In genomic region chr1:60008743-60009142, GRCm38 (mm10) we compare ENCODE assay signal across 24 mouse cellular contexts. TPM values are rescaled to one million over a fixed set of nuclear protein-coding genes. Genes with fewer than 3 reads are reported as not detected.
DNase-seq lines count a peak whose midpoint lies in the region; TF ChIP-seq lines count a peak whose summit lies in the region.
"Had no signal": no experiment of that assay in that cellular context is flagged by ENCODE, and none has a peak within 500 bp of the region (broad histone marks: within the 10 kb centered on the region; RNA-seq: fewer than 3 reads in every experiment).

No protein-coding gene starts in this region.

- no peak overlapping the region for H3K27ac ChIP-seq in layer of hippocampus, adult 2 months
- H3K27ac ChIP-seq: embryonic facial prominence, embryonic 12.5 days; hindbrain, embryonic 12.5 days; kidney, postnatal 0 days; limb, embryonic 13.5 days; liver, embryonic 12.5 days; stomach, embryonic 15.5 days had no signal

- peak; percentile 24 for DNase-seq in gastrocnemius, postnatal 10 days
- DNase-seq in gastrocnemius, postnatal 36 days: no peak
- no peak for DNase-seq in layer of hippocampus, adult 2 months (ENCODE audit: low spot score in 2 of 2)
- no peak for DNase-seq in layer of hippocampus, adult 8-10 months (ENCODE audit: low spot score in 2 of 2)
- peak; percentile 53 for DNase-seq in adipocyte (ENCODE audit: low spot score)
- peak; percentile 24 for DNase-seq in brain, embryonic 14.5 days (ENCODE audit: low read depth)
- DNase-seq in ovary, adult 18-20 months (ENCODE audit: low spot score): no peak
- DNase-seq: adrenal gland, postnatal 25 days; cerebellum, adult 11 months; cerebellum, postnatal 14 days; kidney, adult 18-20 months; lung, adult 18-20 months; midbrain, embryonic 14.5 days; right cerebral cortex, adult 18-20 months; right cerebral cortex, postnatal 4 days; thymus, adult 2 months; thymus, postnatal 4 days had no signal

- intact Hi-C loops in gastrocnemius, postnatal 36 days (cut with DNase I): no loop called here

- peak; percentile 46 for TF ChIP-seq CTCF in layer of hippocampus, adult 2 months (conservative IDR thresholded peaks at IDR 0.05)
- no peak for TF ChIP-seq CTCF in brain, embryonic 14.5 days (IDR thresholded peaks at IDR 0.05; ENCODE audit: borderline replicate concordance, extremely low read depth, insufficient read depth, insufficient read length)

- no peak for TF ChIP-seq POLR2A in brain, embryonic 14.5 days (IDR thresholded peaks at IDR 0.05; ENCODE audit: borderline replicate concordance, extremely low read depth, insufficient read depth, insufficient read length, poor library complexity, severe bottlenecking)

- H3K4me3 ChIP-seq in layer of hippocampus, adult 2 months: no peak overlapping the region
- H3K4me3 ChIP-seq: embryonic facial prominence, embryonic 12.5 days; heart, embryonic 12.5 days; hindbrain, embryonic 12.5 days; limb, embryonic 13.5 days; liver, embryonic 12.5 days; stomach, embryonic 15.5 days had no signal

RNA-seq across cellular contexts. Expression of gene Ica1l, which starts 34.2 kb away (rescaled TPM):
- total RNA-seq in gastrocnemius, postnatal 10 days (2021): under 1 TPM; 0.35 to 0.72 TPM
- under 1 TPM; 0.39 to 0.48 TPM for total RNA-seq in gastrocnemius, postnatal 36 days (2021)
- 10 to 100 TPM; 35.6 to 39.5 TPM for total RNA-seq in layer of hippocampus, adult 2 months (2021)
- 10 to 100 TPM; 34.3 to 38.9 (median 36.1) TPM for total RNA-seq in layer of hippocampus, adult 8-10 months (2022)
- 19.7 and 27.7 TPM in 2 replicates for polyA plus RNA-seq in brain, embryonic 14.5 days (2012; rRNA removed)

Comparison
In these comparisons a context has a peak if more than half of its experiments do, and no peak if none do; other contexts are left out.
1. DNase-seq: peak in gastrocnemius, postnatal 10 days (single experiment), adipocyte (single experiment) and brain, embryonic 14.5 days (single experiment); none in gastrocnemius, postnatal 36 days (0 of 2), layer of hippocampus, adult 2 months (0 of 2), layer of hippocampus, adult 8-10 months (0 of 2) and ovary, adult 18-20 months (single experiment).
2. RNA of gene Ica1l, which starts 34.2 kb away (total RNA-seq): 35.6 to 39.5 TPM in layer of hippocampus, adult 2 months and 34.3 to 38.9 TPM in layer of hippocampus, adult 8-10 months; 0.35 to 0.72 TPM in gastrocnemius, postnatal 10 days and 0.39 to 0.48 TPM in gastrocnemius, postnatal 36 days; every median in the first group is over 10 times any median in the second.